Mouse (Mus musculus): ENCODE results near the gene Myl12a. TPM values are rescaled to one million over a fixed set of nuclear protein-coding genes. Genes with fewer than 3 reads are reported as not detected.
"Not testable (repeated sequence)": the region's sequence is repeated elsewhere in the genome, so short reads cannot be mapped to it uniquely, and the experiment has no call there.

Gene Myl12a
- polyA plus RNA-seq, 1 experiment from 2014 or later: 574 TPM

DNA sequence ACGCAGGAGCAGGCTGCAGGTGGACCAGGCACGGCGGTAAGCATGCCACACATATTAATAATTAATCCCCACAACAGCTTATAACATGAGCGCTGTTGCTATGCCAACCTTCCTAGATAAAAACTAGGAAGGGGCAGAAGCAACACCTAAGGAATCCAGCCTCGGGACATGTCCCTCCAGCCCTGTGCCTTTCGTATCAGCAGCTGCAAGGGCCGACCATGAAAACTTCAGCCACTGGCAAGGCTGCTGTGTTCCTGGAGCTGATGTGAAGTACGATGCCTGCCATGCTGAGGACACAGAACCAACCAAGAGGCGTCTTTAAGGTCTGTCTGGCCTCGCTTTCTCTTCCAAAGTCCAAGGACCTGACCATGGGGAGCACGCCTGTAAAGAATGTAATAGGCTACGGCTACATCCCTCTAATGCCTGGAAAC, 14.3 kb downstream of the Myl12a start:
- no peaks in the 10 kb centered on the region for H3K9me3 ChIP-seq
- WGBS: 93% methylated on average over 12 of the region's 12 CpGs
- H3K27ac ChIP-seq: no peak overlapping the region
- peaks cover 26% of the 10 kb centered on the region for H3K36me3 ChIP-seq
- H3K9ac ChIP-seq: no peak overlapping the region
- no peak for ATAC-seq (ENCODE audit: insufficient number of reproducible peaks, insufficient read depth, low FRiP score, low TSS enrichment)
- H3K27me3 ChIP-seq: no peaks in the 10 kb centered on the region
- H3K4me1 ChIP-seq: peaks cover 27% of the 10 kb centered on the region
- H3K4me3 ChIP-seq: no peak overlapping the region
- no peak overlapping the region for H3K4me2 ChIP-seq (replicated peaks)

DNA sequence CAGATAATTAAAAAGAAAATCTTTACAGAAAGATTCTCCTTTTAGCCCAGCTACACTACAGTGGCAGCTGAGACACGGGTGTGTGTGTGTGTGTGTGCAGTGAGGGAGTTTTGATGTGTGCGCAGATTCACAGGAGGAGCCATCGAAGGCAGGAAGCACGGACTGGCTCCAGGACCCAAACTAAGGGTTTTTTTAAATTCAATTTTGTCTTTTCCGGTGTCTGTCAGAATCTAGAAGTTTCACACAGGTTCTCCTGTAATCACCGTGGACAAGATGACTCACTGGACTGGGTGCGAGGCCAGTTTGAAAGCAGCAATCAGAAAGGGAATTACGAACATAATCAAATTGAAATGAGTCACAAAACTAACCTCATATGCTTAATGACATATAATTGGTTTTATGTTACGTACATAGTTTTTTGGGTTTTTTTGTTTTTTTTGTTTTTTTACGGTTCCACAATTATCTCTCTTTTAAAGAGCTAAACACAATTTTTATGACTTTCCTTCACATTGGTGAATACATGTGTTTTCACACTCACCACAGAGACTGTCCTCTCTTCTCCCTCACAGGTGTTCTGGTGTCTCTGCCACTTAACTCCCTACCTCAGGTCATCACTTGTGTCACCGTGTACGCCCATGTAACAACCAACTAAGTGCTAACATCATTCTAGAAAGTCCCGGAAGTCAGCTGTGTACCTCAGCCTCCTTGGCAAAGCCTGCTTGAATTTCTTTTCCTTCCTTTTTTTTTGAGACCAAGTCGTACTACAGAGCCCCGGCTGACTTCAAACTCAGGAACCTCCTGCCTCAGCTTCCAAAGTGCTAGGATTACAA, 15.6 kb downstream of the Myl12a start:
- no peak for ATAC-seq (ENCODE audit: insufficient number of reproducible peaks, insufficient read depth, low FRiP score, low TSS enrichment)
- WGBS: 88% methylated on average over 15 of the region's 15 CpGs
- H3K4me2 ChIP-seq (replicated peaks): no peak overlapping the region
- H3K4me1 ChIP-seq: peaks cover 21% of the 10 kb centered on the region
- H3K4me3 ChIP-seq: no peak overlapping the region
- no peak overlapping the region for H3K27ac ChIP-seq
- H3K36me3 ChIP-seq: peaks cover 22% of the 10 kb centered on the region
- no peaks in the 10 kb centered on the region for H3K9me3 ChIP-seq
- H3K9ac ChIP-seq: no peak overlapping the region
- H3K27me3 ChIP-seq: no peaks in the 10 kb centered on the region

- no peak for ATAC-seq (ENCODE audit: insufficient number of reproducible peaks, insufficient read depth, low FRiP score, low TSS enrichment)
- Histone ChIP-seq H3K9ac (no peak overlapping the region), H3K9me3 (no peaks in the 10 kb centered on the region), H3K4me2 (replicated peaks) (no peak overlapping the region), H3K4me3 (no peak overlapping the region), H3K27ac (no peak overlapping the region), H3K27me3 (no peaks in the 10 kb centered on the region), H3K36me3 (peaks cover 28% of the 10 kb centered on the region), H3K4me1 (peaks cover 15% of the 10 kb centered on the region)
- WGBS: 90% methylated on average over 6 of the region's 6 CpGs
These were observed 16.3 kb downstream of the Myl12a start for GRCm38 (mm10) chr17:70986355-70986740.

DNA sequence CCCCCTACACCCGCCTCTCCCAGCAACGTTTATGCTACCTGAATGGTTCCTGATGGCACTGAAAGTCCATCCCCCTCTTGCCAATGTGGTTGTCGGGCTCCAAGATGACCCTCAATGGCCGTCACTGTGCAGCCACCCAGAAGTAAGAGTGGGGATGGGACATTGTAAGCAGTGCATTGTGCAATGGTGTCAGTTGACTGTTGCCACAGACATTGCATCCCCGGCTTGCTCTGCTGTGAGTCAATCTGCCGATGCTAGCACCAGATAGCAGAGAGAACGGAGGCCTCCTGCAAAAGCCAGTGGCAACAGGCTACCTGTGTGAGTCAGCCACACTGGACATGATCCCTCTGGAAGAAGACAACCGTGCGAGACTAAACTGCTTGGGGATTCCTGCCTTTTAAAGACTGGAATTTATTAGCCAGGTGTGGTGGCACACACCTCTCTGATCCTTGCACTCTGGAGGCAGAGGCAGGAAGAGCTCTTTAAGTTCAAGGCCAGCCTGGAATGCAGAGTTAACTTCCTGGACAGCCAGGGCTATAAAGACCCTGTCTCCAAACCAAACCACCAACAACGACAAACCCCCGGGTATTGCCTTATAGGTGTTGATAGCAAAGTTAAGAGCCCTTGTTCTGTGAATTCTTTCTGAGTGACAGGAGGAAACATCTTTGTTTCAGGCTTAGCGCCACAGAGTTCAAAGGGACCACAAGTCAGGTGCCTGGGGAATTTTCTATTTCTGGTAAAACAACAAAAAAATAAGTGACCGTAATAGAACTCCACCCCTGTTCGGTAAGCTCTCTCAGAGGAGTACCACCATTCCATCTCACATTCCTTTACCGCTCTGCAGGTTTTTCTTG, 16.9 kb downstream of the Myl12a start:
- Histone ChIP-seq H3K4me2 (replicated peaks) (no peak overlapping the region), H3K4me1 (peaks cover 11% of the 10 kb centered on the region), H3K27me3 (no peaks in the 10 kb centered on the region), H3K4me3 (no peak overlapping the region), H3K27ac (no peak overlapping the region), H3K36me3 (peaks cover 32% of the 10 kb centered on the region), H3K9me3 (no peaks in the 10 kb centered on the region), H3K9ac (no peak overlapping the region)
- 82% methylated on average over 15 of the region's 15 CpGs for WGBS
- no peak for ATAC-seq (ENCODE audit: insufficient number of reproducible peaks, insufficient read depth, low FRiP score, low TSS enrichment)

DNA sequence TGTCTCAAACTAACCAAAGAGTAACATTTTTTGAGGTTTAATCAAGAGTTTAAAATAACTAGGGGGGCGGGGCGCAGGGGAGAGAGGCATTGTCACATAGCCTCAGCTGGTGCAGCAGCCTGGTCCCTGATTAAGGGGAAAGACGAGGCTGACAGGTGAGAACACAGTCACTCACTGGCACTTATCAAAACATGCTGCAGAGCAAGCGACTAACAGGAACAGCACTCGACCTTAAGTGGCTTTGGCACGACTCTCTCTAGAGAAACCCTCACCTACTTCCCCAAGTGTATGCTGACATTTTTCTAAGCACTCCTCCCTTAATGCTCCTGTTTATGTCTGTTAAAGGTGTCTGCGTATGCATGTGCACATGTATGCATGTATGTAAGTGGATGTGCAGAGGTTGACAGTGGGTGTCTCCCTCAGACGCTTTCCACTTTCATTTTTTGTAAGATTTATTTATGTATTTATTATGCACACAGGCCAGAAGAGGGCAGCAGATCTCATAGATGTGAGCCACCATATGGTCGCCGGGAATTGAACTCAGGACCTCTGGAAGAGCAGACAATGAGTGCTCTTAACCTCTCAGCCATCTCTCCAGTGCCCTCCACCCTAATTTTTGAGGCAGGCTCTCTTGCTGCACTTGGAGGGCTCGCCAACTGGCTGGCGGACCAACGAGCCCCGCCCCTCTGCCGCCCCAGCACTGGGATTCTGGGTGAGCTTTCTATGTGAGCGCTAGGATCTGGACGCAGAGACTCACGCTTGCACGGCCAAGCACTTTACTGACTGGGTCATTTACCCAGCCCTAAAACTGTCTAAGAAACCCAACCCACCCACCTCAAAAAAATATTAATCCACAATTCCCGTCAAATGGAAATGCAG, 23.1 kb downstream of the Myl12a start:
- Histone ChIP-seq H3K4me1 (no peaks in the 10 kb centered on the region), H3K27ac (no peak overlapping the region), H3K27me3 (no peaks in the 10 kb centered on the region), H3K36me3 (peaks cover 45% of the 10 kb centered on the region), H3K4me3 (no peak overlapping the region), H3K4me2 (replicated peaks) (no peak overlapping the region), H3K9ac (no peak overlapping the region), H3K9me3 (no peaks in the 10 kb centered on the region)
- WGBS: 88% methylated on average over 20 of the region's 20 CpGs
- ATAC-seq (ENCODE audit: insufficient number of reproducible peaks, insufficient read depth, low FRiP score, low TSS enrichment): no peak

DNA sequence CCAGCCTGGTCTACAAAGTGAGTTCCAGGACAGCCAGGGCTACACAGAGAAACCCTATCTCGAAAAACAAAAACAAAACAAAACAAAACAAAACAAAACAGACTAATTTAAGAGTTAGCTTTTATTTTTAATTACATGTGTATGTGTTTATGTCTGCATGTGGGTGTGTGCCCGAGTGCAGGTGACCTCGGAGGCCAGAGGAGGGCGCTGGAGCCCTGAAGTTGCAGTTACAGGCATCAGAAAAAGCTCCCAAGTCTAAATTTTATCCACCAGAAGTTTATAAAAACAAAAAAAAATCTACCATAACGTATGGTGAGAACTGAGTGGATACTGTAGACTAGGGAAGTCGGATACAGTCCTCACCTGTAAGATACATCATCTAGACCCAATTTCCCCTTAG, 24.9 kb downstream of the Myl12a start:
- peaks cover 60% of the 10 kb centered on the region for H3K36me3 ChIP-seq
- no peak for ATAC-seq (ENCODE audit: insufficient number of reproducible peaks, insufficient read depth, low FRiP score, low TSS enrichment)
- WGBS: 84% methylated on average over 6 of the region's 6 CpGs
- no peaks in the 10 kb centered on the region for H3K4me1 ChIP-seq
- no peaks in the 10 kb centered on the region for H3K27me3 ChIP-seq
- H3K9me3 ChIP-seq: no peaks in the 10 kb centered on the region
- H3K9ac ChIP-seq: no peak overlapping the region
- H3K27ac ChIP-seq: no peak overlapping the region
- no peak overlapping the region for H3K4me2 ChIP-seq (replicated peaks)
- no peak overlapping the region for H3K4me3 ChIP-seq

GRCm38 (mm10) chr17:70974065-70974464, 28.6 kb downstream of the Myl12a start:
- H3K9me3 ChIP-seq; H3K27ac ChIP-seq; ATAC-seq (ENCODE audit: insufficient number of reproducible peaks, insufficient read depth, low FRiP score, low TSS enrichment); H3K4me1 ChIP-seq; H3K4me2 ChIP-seq (replicated peaks); H3K27me3 ChIP-seq; H3K9ac ChIP-seq; H3K4me3 ChIP-seq: not testable (repeated sequence)
- 94% methylated on average over 14 of the region's 14 CpGs for WGBS
- H3K36me3 ChIP-seq: peaks cover 34% of the 10 kb centered on the region

- Histone ChIP-seq H3K27me3 (no peaks in the 10 kb centered on the region), H3K27ac (no peak overlapping the region), H3K4me1 (no peaks in the 10 kb centered on the region), H3K4me3 (no peak overlapping the region), H3K36me3 (peaks cover 34% of the 10 kb centered on the region), H3K9ac (no peak overlapping the region), H3K4me2 (replicated peaks) (no peak overlapping the region), H3K9me3 (no peaks in the 10 kb centered on the region)
- WGBS: 89% methylated on average over 9 of the region's 9 CpGs
- ATAC-seq (ENCODE audit: insufficient number of reproducible peaks, insufficient read depth, low FRiP score, low TSS enrichment): no peak
These were observed 29.3 kb downstream of the Myl12a start for GRCm38 (mm10) chr17:70973398-70973797.

- H3K9ac ChIP-seq: no peak overlapping the region
- H3K27me3 ChIP-seq: no peaks in the 10 kb centered on the region
- no peaks in the 10 kb centered on the region for H3K9me3 ChIP-seq
- H3K27ac ChIP-seq: no peak overlapping the region
- H3K4me2 ChIP-seq (replicated peaks): no peak overlapping the region
- H3K4me1 ChIP-seq: peaks cover 8% of the 10 kb centered on the region
- peaks cover 28% of the 10 kb centered on the region for H3K36me3 ChIP-seq
- ATAC-seq (ENCODE audit: insufficient number of reproducible peaks, insufficient read depth, low FRiP score, low TSS enrichment): no peak
- H3K4me3 ChIP-seq: no peak overlapping the region
- 67% methylated on average over 11 of the region's 11 CpGs for WGBS
These were observed 31.5 kb downstream of the Myl12a start for GRCm38 (mm10) chr17:70971206-70971605.

DNA sequence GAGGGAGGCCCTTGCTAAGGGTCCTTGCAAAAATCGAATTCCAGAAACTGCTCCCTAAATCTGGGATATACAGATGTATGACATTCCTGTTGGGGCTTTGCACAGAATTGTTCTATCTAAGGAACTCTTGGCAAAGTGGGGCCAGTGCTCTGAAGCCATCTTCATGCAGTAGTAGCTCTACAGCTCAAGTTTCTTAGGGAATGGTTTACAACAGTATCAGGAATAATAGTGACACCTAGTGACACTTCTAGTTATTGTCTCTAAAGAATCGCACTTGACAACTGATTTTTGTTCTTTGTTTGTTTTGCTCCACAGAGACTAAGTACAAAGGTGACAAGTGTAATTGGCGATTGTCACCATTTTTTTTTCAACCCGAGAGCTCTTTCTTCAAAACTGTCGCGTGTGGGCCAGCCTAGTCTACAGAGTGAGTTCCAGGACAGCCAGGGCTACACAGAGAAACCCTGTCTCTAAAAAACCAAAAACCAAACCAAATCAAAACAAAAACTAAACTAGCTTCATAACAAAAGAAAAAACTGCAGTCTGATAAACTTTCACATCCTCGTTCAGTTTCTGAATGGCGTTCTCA, 34.0 kb downstream of the Myl12a start:
- H3K27me3 ChIP-seq: no peaks in the 10 kb centered on the region
- no peak for ATAC-seq (ENCODE audit: insufficient number of reproducible peaks, insufficient read depth, low FRiP score, low TSS enrichment)
- no peaks in the 10 kb centered on the region for H3K9me3 ChIP-seq
- WGBS: 33% methylated on average over 8 of the region's 8 CpGs
- H3K4me3 ChIP-seq: no peak overlapping the region
- H3K4me1 ChIP-seq: peaks cover 8% of the 10 kb centered on the region
- no peak overlapping the region for H3K9ac ChIP-seq
- H3K4me2 ChIP-seq (replicated peaks): no peak overlapping the region
- peaks cover 7% of the 10 kb centered on the region; the same call in 1 of the 2 replicates for H3K36me3 ChIP-seq
- no peak overlapping the region for H3K27ac ChIP-seq

DNA sequence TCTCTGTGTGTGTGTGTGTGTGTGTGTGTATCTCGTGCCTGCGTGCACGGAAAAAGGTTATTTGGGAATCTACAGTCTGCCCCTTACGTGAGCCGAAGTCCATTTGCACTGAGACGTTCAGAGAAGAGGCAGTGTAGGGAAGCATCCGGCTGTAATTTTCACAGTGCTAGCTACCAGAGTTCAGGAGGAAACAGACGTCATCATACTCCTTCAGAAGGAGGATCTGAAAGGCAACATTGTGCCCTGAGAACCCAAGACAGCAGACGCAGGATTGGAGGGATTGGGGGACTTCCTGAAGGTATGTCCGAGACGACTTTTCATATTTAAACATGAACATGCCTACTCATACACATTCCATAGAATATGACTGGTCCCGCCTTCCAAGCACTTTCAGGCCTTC, 35.0 kb downstream of the Myl12a start:
- no peak for ATAC-seq (ENCODE audit: insufficient number of reproducible peaks, insufficient read depth, low FRiP score, low TSS enrichment)
- H3K4me1 ChIP-seq: peaks cover 8% of the 10 kb centered on the region
- no peaks in the 10 kb centered on the region for H3K9me3 ChIP-seq
- H3K4me2 ChIP-seq (replicated peaks): no peak overlapping the region
- H3K9ac ChIP-seq: no peak overlapping the region
- peak overlapping the region; percentile 30; the same call in 1 of the 2 replicates for H3K27ac ChIP-seq
- no peaks in the 10 kb centered on the region for H3K27me3 ChIP-seq
- WGBS: 48% methylated on average over 12 of the region's 12 CpGs
- no peak overlapping the region for H3K4me3 ChIP-seq
- H3K36me3 ChIP-seq: no peaks in the 10 kb centered on the region
